Mouse (Mus musculus): ENCODE measurements at regions not wholly inside any gene's neighbourhood (a gene's known extent, or its start where the extent isn't known, plus 50 kb on each side); places are given as distances from the start of the nearest gene placed in this dataset.

DNA sequence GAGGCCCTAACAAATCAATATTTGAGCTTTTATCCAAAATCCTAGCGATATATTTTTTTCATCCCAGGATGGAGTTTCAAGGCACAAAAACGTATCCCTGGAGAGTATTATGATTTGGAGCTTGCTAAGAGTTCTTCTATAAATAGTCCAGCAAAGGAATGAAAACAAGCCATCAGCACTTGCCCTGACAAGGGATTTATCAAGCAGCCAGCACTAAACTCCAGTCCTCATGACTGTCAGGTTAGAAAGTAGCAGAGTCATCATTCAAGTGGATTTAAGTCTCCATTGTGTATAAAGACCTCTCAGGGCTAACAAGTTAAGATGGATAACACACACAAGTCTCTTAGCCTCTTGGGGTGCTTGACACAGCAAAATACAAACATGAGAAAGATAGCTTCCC, 148.6 kb upstream of the Ust start:
- no peak for DNase-seq

DNA sequence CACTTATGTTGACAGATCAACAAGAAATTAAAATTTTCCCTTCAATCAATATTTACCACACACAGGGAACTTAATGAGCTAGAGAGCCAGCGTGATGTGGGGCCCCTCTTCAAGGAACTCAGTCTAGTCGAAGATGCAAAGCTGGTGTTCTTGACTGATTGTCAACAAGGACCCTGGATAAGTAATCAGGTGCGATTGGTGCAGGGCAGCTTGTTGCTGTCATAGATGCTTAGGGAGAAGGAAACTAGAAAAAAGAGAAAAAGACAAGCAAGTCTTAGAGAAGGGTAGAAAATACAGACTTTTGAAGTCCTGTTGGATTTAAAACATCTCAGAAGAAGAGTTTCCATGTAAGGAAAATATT, 140.3 kb upstream of the Ust start:
- DNase-seq = no peak

DNA sequence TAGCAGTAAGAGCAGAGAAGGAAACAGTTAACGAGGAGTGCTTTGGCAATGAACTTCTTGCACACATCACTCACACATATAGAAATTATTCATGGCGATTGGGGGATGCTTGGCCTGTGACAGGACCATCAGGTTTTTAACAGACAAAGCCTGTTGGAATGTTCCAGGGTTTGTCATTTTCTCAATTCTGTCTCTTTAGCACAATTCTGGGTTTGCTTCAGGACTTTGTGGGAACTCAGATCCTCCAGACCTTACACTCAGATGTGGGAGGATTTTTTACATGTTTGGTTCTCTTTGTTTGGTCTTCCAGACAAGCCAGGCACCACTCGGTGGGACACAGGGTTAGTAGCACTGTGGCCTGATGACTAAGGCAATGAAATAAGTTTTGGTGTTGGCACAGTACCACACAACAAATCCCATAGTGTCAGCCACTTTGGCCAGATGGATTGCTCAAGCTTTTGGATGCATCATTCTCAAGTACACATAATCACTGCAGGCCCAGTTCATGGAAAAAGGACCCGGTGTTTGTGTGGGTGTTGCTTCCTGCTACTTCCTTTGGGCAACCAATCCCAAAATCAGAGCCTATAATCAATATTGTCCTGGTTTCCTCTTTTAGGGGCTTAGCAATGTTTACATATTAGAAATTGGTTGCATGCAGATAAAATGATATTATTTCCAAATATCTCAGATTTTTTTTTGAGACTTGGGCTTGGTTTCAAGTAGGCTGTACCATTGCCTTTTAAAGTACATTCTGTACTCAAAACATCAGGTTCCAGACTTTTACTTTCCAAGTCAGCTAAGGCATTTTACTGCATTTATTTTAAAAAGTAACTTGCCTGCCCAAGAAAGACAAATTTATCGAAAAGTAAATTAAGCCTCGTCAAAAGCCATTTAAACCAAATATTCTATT, 139.7 kb upstream of the Ust start:
- DNase-seq = no peak

DNA sequence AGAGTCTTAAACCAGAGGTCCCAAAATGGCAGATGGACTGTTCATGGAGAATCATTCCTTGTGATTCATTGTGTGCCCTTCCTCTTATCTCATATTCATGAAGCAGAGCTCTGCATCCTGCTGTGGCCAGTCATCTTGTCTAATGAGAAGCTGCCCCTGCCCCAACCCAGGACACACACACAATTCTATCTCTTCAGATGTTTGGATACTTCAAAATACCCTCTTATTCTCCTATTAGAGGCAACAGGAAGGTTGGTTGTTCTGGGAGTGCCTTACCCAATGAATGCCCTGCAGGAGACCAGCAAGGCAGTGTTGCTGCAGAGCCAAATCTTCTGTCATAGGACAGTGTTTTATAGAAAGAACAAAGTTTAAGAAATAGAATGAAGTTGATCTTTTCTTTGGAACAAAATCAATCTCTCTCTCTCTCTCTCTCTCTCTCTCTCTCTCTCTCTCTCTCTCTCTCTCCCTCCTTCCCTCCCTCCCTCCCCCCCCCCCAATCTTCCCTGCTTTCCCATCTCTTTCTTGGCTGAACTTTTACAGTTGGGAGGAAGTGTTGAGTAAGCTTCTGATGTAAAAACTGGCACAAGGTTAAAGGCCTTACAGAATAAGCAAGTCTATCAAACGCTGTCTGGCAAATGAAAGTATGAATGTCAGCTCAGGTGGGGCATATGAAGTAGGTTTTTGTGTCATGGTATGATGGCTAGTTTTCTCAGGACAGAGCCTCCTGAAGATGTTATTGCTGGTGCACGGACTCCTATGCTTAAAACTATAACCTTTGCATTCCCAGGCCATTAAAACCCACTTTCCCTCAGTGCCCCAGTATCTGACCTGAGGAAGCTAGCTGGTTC, 138.8 kb upstream of the Ust start:
- DNase-seq = no peak

DNA sequence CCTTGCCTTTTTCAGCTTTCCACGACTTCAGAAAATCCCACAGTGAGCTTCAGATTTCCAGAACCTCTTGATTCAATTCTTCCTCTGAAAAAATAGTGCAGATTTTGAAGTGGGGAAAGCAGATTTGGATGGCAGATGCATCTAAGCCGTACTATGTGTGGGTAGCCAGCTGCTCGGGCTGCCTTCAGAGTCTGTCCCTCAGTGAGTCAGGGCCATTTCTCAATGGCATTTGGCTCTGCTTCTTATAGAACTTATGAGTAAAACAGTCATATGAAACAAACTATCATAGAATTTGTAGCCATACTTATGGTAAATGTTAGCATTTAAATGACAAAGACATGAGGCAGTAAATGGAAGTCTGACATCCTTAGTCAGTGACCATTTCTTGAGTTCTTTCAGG, 135.0 kb upstream of the Ust start:
- no peak for DNase-seq

DNA sequence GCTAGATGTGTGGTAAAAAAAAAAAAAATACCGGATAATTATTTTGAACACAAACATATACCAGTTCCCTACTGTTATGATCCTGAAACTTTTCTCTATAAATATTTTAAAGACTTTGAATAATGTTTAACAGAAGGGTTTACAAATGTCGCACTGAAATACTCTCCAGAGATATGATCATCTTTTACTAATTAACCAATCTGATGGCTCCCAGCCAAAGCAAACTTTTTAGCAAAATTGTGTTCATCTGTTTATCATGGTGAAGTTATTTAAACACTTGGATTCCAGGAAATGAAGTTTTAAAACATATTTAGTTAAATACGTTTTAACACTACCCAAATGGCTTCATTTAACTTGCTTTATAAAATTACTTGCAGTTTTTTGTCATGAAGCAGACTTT, 123.6 kb upstream of the Ust start:
- no peak for DNase-seq

DNA sequence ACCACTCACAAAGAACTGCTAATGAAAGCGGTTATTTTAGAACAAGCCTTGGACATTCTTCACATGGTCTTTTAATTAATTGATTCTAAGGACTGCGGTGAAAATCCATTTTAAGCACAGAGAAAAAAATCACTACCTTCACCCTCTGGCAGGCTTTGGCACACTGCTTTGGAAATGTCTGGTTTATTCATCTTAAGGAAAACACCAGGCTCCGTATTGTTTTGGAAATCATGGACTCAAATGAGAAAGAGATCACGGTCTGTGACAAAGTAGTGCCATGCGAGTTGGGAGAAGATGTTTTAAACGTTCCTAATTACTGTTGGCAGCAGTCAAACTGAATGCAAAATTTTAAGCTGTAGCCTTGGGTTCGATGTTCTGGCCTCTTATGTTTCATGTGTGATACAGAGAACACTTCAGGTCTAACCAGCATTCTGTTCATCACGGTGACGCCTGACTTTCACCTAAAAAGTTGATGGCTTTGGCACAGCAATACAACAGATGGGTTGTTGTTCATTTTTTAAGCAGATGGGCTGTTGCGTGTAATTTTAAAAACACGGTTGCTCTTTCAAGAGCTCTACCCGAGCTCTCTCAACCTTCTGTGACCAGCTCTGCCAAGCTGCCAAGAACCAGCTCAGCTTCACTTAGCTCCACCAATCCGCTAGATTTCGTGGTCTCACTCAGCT, 105.7 kb upstream of the Ust start:
- DNase-seq = no peak

DNA sequence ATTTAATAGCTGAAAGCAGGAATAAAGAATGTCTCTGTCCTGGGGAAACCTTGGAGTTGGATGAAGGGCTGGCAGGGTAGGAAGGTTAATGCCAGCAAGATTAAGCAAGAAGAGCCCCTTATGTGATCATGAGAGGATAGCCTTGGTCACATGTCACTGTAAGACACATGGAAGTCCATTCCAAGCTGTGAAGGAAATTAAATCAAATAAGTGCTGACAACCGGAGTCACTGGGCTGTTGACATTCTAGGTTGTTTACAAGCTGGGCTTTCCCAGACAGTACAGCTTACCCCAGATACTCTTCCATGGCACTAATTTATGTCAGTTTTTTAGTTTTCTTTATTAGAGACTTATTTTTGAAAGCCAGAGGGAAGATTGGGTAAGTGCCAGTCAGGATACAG, 100.1 kb upstream of the Ust start:
- DNase-seq = no peak

DNA sequence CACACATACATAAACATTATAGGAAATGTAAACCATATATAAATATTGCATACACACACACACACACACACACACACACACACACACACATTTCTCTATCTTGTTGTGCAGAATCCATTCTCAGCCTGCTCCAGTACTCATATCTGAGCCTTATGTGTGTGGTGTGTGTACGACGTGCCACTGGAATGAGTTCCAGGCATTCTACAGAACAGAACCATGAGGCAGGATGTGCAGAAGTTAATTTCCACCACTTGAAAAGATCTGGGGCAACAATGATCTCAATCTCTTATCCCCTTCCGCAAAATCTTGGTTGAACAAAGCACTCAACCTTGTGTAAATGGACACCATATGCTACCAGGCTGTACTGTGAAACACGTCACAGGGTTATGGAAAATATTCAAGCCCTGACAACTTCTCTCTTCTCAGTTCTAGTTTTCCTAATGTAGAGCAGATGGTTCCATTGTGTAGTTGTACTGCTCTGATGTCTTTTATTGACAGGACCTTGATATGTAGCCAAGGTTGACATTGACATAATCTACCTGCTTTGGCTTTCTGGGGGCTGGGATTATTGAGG, 96.9 kb upstream of the Ust start:
- DNase-seq = no peak

DNA sequence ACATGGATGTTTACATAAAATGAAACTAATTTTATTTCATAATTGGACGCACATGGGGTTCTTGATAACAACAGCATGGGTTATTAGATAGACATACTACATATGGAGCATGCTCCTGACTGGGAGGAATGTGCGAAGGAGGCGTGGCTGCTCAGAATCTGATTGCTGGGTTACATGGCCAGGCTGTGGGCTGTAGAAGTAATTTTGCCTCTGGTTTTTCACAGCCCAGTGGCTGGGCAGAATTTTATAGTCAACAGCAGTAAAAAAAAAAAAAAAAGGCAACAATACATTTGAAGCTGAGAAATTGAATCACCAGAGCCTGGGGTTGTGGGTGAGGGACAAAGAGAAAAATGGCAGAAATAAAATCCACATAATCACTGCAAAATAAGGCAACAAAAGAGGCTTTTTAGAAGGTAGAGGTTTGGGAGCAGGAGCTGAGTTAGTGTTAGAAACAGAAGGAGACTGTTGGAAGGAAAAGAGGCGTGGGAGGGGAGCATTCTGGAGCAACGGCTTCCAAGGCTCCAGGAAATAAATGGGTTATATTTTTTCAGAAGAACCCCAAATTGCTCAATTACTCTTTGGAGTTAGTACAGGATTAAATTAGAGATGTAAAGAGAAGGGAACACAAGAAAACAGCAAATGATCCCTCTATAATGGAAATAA, 71.4 kb upstream of the Ust start:
- DNase-seq = no peak

DNA sequence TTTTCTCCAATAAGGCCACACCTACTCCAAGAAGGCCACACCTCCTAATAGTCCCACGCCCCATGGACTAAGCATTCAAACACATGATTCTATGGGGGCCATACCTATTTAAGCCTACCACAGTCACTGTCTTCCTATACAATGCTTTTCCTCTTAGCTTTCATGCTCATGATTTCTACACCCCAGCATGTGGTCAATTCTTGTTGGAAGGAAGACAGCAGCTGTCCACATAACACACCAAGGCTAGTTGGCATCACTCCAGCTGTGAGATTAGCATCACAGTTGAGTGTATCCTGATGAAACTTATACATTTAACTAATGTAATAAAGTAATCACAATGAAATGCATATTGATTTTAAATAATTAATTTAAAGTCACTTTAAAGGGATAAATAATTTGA, 70.5 kb upstream of the Ust start:
- DNase-seq = no peak

DNA sequence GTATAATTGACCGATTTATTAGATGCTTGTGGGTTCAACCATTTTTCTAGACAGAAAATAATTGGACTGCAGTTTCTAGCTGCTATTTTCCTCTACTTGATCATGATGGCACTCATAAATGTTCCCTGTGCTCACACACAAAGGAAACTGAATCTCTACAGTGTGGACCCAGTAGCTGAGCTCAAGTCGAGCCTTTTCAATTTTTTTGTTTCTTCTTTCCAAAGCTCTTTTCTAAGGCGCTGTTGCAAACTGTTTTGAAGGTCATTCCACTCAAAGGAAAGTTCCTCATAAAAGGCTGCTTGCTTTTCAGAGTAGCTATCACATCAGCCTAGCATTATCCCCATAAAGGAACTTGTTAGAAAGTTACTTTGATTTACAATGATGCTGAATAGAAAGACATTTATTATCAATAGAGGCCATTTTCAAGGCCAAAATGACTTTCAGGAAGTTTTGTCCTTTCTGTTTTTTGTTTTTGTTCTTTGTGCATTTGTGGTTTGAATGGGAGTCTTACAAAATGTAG, 65.8 kb upstream of the Ust start:
- no peak for DNase-seq

DNA sequence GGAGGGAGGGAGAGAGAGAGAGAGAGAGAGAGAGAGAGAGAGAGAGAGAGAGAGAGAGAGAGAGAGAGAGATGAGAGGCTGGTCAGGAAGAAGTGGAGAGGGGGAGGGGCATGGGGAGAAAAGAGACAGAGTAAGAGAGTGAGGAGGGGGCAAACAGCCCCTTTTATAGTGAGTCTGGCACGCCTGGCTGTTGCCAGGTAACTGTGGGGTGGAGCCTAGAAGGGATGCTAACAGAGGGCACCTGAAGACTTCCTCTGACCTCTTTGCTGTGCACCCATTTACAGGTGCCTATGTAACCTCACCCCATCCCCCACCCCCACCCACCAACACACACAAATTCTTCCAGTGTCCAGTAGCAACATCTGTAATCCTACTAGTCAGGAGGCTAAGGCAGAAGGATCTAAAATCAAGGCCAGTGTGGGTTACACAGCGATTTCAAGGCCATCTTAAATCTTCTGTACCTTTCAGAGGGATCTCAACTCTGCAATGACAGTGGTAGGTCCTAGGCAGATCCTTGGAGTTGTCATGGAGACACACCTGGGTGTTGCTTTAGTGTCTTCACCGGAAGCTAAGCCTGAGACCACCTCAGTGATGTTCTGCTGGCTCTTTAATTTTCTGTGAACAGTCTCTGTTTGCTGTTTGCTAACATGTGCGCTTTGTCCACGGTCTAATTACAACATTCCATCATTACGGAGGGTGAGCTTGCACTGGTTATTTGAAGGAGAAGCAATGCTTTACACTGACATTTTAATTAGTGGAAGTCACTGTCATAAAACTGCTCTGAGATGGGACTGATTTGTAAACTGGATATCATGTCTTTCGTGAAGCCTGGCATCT, 65.1 kb upstream of the Ust start:
- DNase-seq = no peak

DNA sequence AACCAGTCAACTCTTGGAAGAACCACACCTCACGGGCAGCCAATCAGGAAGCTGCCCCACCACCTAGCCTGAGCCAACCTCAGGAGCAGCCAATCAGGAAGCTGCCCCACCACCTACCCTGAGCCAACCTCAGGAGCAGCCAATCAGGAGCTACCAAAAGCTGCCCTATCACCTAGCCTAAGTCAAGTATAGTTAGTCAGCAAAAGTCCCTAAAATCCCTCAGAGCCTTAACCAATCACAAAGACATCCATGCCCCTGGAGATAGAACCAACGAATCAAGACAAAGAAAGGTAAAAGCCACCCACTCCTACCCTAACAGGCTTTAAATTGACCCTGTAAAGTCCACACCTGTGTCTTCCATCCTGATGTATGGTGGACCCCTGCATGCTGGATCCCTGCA, 61.7 kb upstream of the Ust start:
- no peak for DNase-seq

DNA sequence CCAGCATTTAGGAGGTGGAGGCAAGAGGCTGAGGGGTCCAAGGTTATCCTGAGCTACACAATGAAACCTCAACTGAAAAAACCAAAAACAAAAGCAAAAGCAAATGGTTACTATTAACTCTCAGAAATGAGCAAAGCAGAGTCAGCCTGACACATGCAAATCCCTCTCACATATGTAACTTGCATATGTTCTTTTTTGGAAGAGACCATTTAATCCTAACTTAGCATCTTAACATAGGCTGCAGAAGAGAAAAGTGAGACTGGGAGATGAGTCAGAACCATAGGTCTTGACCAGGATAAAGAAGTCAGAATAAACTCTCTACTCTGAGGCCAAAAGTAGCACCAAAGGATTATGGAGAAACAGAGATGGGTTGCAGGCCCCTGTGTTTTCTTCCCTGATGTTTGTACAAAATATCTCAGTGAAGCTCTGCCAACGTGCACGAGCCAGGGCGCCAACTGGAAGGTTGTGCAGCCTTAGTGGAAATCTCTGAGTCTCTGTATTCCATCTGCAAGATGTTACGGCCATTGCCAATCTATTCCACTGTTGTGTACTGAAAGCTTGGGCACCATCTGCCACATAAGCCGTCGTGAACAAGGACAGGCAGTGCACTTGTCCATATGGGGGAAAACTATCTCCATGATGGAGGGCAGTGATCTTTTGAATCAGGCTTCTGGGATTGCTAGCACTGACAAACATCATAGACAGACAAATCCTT, 59.2 kb upstream of the Ust start:
- DNase-seq = peak; percentile 15

Measured in right cerebral cortex, postnatal 4 days (tissue).